Mouse (Mus musculus) right cerebral cortex, postnatal 10 days (tissue): ENCODE measurements around the gene Gm10197.

Experiments used
- DNase-seq, 2 experiments: peaks; one replicate each; pipeline ENCODE4 v3.0.0; 2021; ENCODE audit warnings: low spot score in 2 of 2

Gene Gm10197

GRCm38 (mm10) chr19:53394552-53394951 is 23.0 kb upstream of the Gm10197 start:
- no peak for DNase-seq

- no peak for DNase-seq
Measured at GRCm38 (mm10) chr19:53393646-53394045, 22.1 kb upstream of the Gm10197 start.

GRCm38 (mm10) chr19:53392781-53393343 is 21.3 kb upstream of the Gm10197 start:
- DNase-seq, result no peak

GRCm38 (mm10) chr19:53391787-53392186 is 20.2 kb upstream of the Gm10197 start:
- no peak for DNase-seq

- DNase-seq, result no peak
Measured at GRCm38 (mm10) chr19:53391386-53391785, 19.8 kb upstream of the Gm10197 start.

- peak; percentile 100 for DNase-seq
Measured at GRCm38 (mm10) chr19:53390495-53391007, 19.0 kb upstream of the Gm10197 start, which contains the start of gene Smndc1. Smndc1 (minus strand) TSS chr19:53390578.

GRCm38 (mm10) chr19:53389851-53390431 is 18.4 kb upstream of the Gm10197 start:
- no peak for DNase-seq

GRCm38 (mm10) chr19:53389417-53389816 is 17.9 kb upstream of the Gm10197 start:
- DNase-seq, result no peak

GRCm38 (mm10) chr19:53383336-53383735 is 11.8 kb upstream of the Gm10197 start:
- DNase-seq, result no peak

- DNase-seq, result no peak
Measured at GRCm38 (mm10) chr19:53378421-53378820, 6.9 kb upstream of the Gm10197 start.

- DNase-seq, result no peak
Measured at GRCm38 (mm10) chr19:53377652-53378051, 6.1 kb upstream of the Gm10197 start.

GRCm38 (mm10) chr19:53375816-53376215 is 4.2 kb upstream of the Gm10197 start:
- no peak for DNase-seq

- DNase-seq, result no peak
Measured at GRCm38 (mm10) chr19:53375299-53375698, 3.7 kb upstream of the Gm10197 start.

- no peak for DNase-seq
Measured at GRCm38 (mm10) chr19:53373570-53373969, 2.0 kb upstream of the Gm10197 start.

- no peak for DNase-seq
Measured at GRCm38 (mm10) chr19:53370233-53370632, 1.3 kb downstream of the Gm10197 start.

- peak; percentile 86 to 91 for DNase-seq
Measured at GRCm38 (mm10) chr19:53369469-53370043, 2.0 kb downstream of the Gm10197 start.

GRCm38 (mm10) chr19:53366881-53367280 is 4.7 kb downstream of the Gm10197 start:
- no peak for DNase-seq

- DNase-seq, result no peak
Measured at GRCm38 (mm10) chr19:53366057-53366775, 5.3 kb downstream of the Gm10197 start.

GRCm38 (mm10) chr19:53364963-53365362 is 6.6 kb downstream of the Gm10197 start:
- peak; percentile 75 to 85 for DNase-seq

- no peak for DNase-seq
Measured at GRCm38 (mm10) chr19:53364551-53364950, 7.0 kb downstream of the Gm10197 start.

- no peak for DNase-seq
Measured at GRCm38 (mm10) chr19:53362967-53363366, 8.6 kb downstream of the Gm10197 start.

GRCm38 (mm10) chr19:53360265-53360958 is 11.2 kb downstream of the Gm10197 start:
- peak; percentile 45 to 64 for DNase-seq
